In the genomic region with DNA sequence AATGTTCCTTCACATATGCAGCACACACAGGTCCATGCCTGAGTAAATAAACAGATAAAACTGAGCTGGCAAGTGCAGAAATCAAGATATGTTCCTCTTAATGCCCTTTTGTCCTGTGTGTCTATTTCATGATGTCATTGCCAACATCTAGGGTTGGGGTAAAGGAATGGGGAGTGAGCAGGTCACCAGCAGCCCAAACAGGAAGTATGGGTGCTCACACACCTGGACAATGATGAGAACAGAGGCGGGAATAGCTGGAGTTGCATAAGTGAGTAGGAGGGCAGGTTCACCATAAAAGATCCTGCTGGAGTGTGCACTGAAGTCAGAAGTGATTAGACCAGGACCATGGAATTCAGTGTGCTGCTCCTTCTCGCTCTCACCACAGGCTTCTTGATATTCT, we compare ENCODE assay signal across 23 mouse cellular contexts. TPM values are rescaled to one million over a fixed set of nuclear protein-coding genes. Genes with fewer than 3 reads are reported as not detected.
DNase-seq lines count a peak whose midpoint lies in the region; ATAC-seq and TF ChIP-seq lines count a peak whose summit lies in the region.
"Had no signal": no experiment of that assay in that cellular context is flagged by ENCODE, and none has a peak within 500 bp of the region (broad histone marks: within the 10 kb centered on the region; RNA-seq: fewer than 3 reads in every experiment).

A gene (plus strand): TSS at position 301 of the 400 bp plus-strand sequence.

- H3K9ac ChIP-seq in limb, embryonic 15.5 days = no peak within 1 kb of the TSS
- H3K9ac ChIP-seq in stomach, postnatal 0 days (ENCODE audit: low read length) = no peak within 1 kb of the TSS

- no peak within 1 kb of the TSS for H3K4me3 ChIP-seq in limb, embryonic 15.5 days
- no peak within 1 kb of the TSS for H3K4me3 ChIP-seq in limb, embryonic 10.5 days
- no peak within 1 kb of the TSS for H3K4me3 ChIP-seq in stomach, postnatal 0 days (ENCODE audit: low read depth, low read length)

- no peaks in the 10 kb centered on the region for H3K9me3 ChIP-seq in limb, embryonic 15.5 days
- H3K9me3 ChIP-seq in limb, embryonic 10.5 days (replicated peaks) = no peaks in the 10 kb centered on the region
- no peaks in the 10 kb centered on the region for H3K9me3 ChIP-seq in stomach, postnatal 0 days (ENCODE audit: control insufficient read depth, low read length)
- H3K9me3 ChIP-seq: G1E had no signal

- H3K36me3 ChIP-seq in limb, embryonic 15.5 days = no peaks in the 10 kb centered on the region
- H3K36me3 ChIP-seq in limb, embryonic 10.5 days = no peaks in the 10 kb centered on the region
- no peaks in the 10 kb centered on the region for H3K36me3 ChIP-seq in stomach, postnatal 0 days (ENCODE audit: control insufficient read depth, insufficient read depth, low read length)
- H3K36me3 ChIP-seq: G1E had no signal

- 77% methylated on average over 2 of the region's 2 CpGs for WGBS in limb, embryonic 15.5 days
- WGBS in limb, embryonic 10.5 days = 81% methylated on average over 2 of the region's 2 CpGs
- 79% methylated on average over 2 of the region's 2 CpGs for WGBS in stomach, postnatal 0 days

- H3K4me2 ChIP-seq in limb, embryonic 15.5 days = no peak within 1 kb of the TSS
- H3K4me2 ChIP-seq in stomach, postnatal 0 days (replicated peaks; ENCODE audit: low read depth) = no peak within 1 kb of the TSS

- no peak for DNase-seq in limb, embryonic 10.5 days (ENCODE audit: low spot score)
- DNase-seq in stomach, postnatal 0 days (ENCODE audit: low spot score) = no peak
- no peak for DNase-seq in heart, postnatal 4 days
- DNase-seq: adrenal gland, adult 2 months; adrenal gland, adult 8-10 months; adrenal gland, postnatal 10 days; adrenal gland, postnatal 14 days; adrenal gland, postnatal 25 days; adrenal gland, postnatal 36 days; B cell, adult 2 months; cerebellum, adult 11 months; cerebellum, adult 11-12 months; cerebellum, adult 18-20 months had no signal

- no peaks in the 10 kb centered on the region for H3K4me1 ChIP-seq in limb, embryonic 15.5 days
- H3K4me1 ChIP-seq in limb, embryonic 10.5 days = no peaks in the 10 kb centered on the region
- no peaks in the 10 kb centered on the region for H3K4me1 ChIP-seq in stomach, postnatal 0 days (replicated peaks; ENCODE audit: control insufficient read depth, insufficient read depth)

- no peak for TF ChIP-seq CTCF in stomach, postnatal 0 days (IDR thresholded peaks at IDR 0.05; ENCODE audit: low read depth)

- no peak for ATAC-seq in limb, embryonic 15.5 days (ENCODE audit: insufficient number of reproducible peaks, low FRiP score, low TSS enrichment, low read depth)
- ATAC-seq in stomach, postnatal 0 days (ENCODE audit: low FRiP score, low TSS enrichment) = 0 out of 2 replicates have a peak, but pooled peaks have one; percentile 12
- ATAC-seq: activated CD4-positive, CD25-positive, alpha-beta regulatory T cell, adult 4 months; CD4-positive, CD25-positive, alpha-beta regulatory T cell, adult 4 months; Patski had no signal

- H3K27ac ChIP-seq in limb, embryonic 15.5 days = no peak within 1 kb of the TSS
- H3K27ac ChIP-seq in limb, embryonic 10.5 days = no peak within 1 kb of the TSS
- H3K27ac ChIP-seq in stomach, postnatal 0 days (replicated peaks) = no peak within 1 kb of the TSS

- H3K27me3 ChIP-seq in limb, embryonic 15.5 days = no peaks in the 10 kb centered on the region
- H3K27me3 ChIP-seq in limb, embryonic 10.5 days (ENCODE audit: low read depth, poor library complexity, severe bottlenecking) = no peaks in the 10 kb centered on the region
- H3K27me3 ChIP-seq in stomach, postnatal 0 days (ENCODE audit: control insufficient read depth, insufficient read depth, low read length) = no peaks in the 10 kb centered on the region
- H3K27me3 ChIP-seq: Patski had no signal

- no peak for TF ChIP-seq EP300 in stomach, postnatal 0 days (optimal IDR thresholded peaks at IDR 0.05)

RNA-seq across cellular contexts. Expression of the gene that starts here (rescaled TPM):
- polyA plus RNA-seq in limb, embryonic 15.5 days (2015; fragmentation: Nextera tagmentation; extraction: Ambion mirVana) = 11.3 and 14.7 TPM in 2 replicates
- polyA plus RNA-seq in limb, embryonic 10.5 days (2016; fragmentation: Nextera tagmentation; extraction: Ambion mirVana) = not detected in 2 replicates
- polyA plus RNA-seq in stomach, postnatal 0 days (2015; fragmentation: Nextera tagmentation; extraction: Ambion mirVana) = 0.08 and 0.21 TPM in 2 replicates
- total RNA-seq in heart, postnatal 4 days (2021) = not detected
- total RNA-seq: adrenal gland, adult 18-20 months; adrenal gland, adult 2 months; adrenal gland, adult 8-10 months; adrenal gland, postnatal 10 days; adrenal gland, postnatal 14 days; adrenal gland, postnatal 25 days; adrenal gland, postnatal 36 days; adrenal gland, postnatal 4 days; ES-E14; MEL had no signal
- polyA plus RNA-seq: activated CD4-positive, CD25-positive, alpha-beta regulatory T cell, adult 4 months; adrenal gland, adult 2 months; C2C12; CD4-positive, CD25-positive, alpha-beta regulatory T cell, adult 4 months; G1E; Patski had no signal

Comparison
In these comparisons a context has a peak if more than half of its experiments do, and no peak if none do; other contexts are left out.
1. RNA of the gene that starts here (polyA plus RNA-seq): 11.3 to 14.7 TPM in limb, embryonic 15.5 days; 0.08 to 0.21 TPM in stomach, postnatal 0 days and not detected in limb, embryonic 10.5 days; every median in the first group is over 10 times any median in the second.
2. Peak in ATAC-seq in stomach, postnatal 0 days; RNA of the gene not detected or under 1 TPM.